Mouse (Mus musculus) kidney, postnatal 25 days (tissue): ENCODE results near the gene Olfr393.

Experiments
- DNase-seq, 2 experiments: peaks; one replicate each; pipeline ENCODE4 v3.0.0; 2021; ENCODE audit warnings: mixed read lengths in 2 of 2

Gene Olfr393

GRCm38 (mm10) chr11:73851354-73851753 is at the start of gene Olfr393:
Gene Olfr393 (minus strand): TSS chr11:73851454.
- no peak for DNase-seq

GRCm38 (mm10) chr11:73890671-73891070 is 39.4 kb upstream of the Olfr393 start, which contains the start of gene Olfr394:
Gene Olfr394 (minus strand): TSS chr11:73890771.
- DNase-seq = no peak

- DNase-seq = no peak
These were observed 34.3 kb downstream of the Olfr393 start, which contains the start of gene Olfr392 for GRCm38 (mm10) chr11:73816949-73817348. Gene Olfr392 (minus strand): TSS chr11:73817049.

GRCm38 (mm10) chr11:73802952-73803351 is 48.3 kb downstream of the Olfr393 start, which contains the start of gene Olfr391-ps:
Gene Olfr391-ps (minus strand): TSS chr11:73803052.
- no peak for DNase-seq
